Mouse (Mus musculus) CH12.LX (cell line): Measurements from ENCODE around the gene Atp8b5. TPM values are rescaled to one million over a fixed set of nuclear protein-coding genes. Genes with fewer than 3 reads are reported as not detected.

Experiments used
- DNase-seq: peaks from one replicate; pipeline ENCODE4 v3.0.0-alpha.2; 2013; ENCODE audit errors: extremely low read depth
- H3K27ac ChIP-seq: 2 replicates; pipeline ENCODE4 v1.5.1; 2012; ENCODE audit warnings: low read depth, mild to moderate bottlenecking, control low read depth, moderate library complexity; ENCODE audit not compliant: insufficient read depth
- H3K27me3 ChIP-seq: replicated peaks from 2 replicates; pipeline ENCODE3; 2012; ENCODE audit warnings: inconsistent platforms
- H3K36me3 ChIP-seq, 2 experiments: replicated peaks in 1 of 2; 2 replicates each; pipeline versions ENCODE3 to v1.6.1; 2012; ENCODE audit warnings: inconsistent platforms in 1 of 2, low read length in 1 of 2, mild to moderate bottlenecking in 1 of 2, mixed read lengths in 1 of 2, moderate library complexity in 1 of 2; ENCODE audit not compliant: control insufficient read depth in 1 of 2, insufficient read depth in 1 of 2
- H3K4me1 ChIP-seq, 2 experiments: 2 replicates each; pipeline ENCODE4 v1.6.1; 2012; ENCODE audit warnings: inconsistent platforms in 1 of 2, moderate library complexity in 1 of 2; ENCODE audit not compliant: insufficient read depth in 2 of 2, control insufficient read depth in 1 of 2
- H3K4me2 ChIP-seq: 2 replicates; pipeline ENCODE4 v1.6.1; 2012; ENCODE audit warnings: low read depth, mild to moderate bottlenecking, control low read depth; ENCODE audit not compliant: poor library complexity, insufficient read depth, severe bottlenecking
- H3K4me3 ChIP-seq, 3 experiments: fragments of 150-350 bp in 1 of 3; sonication (generic) in 1 of 3; replicated peaks in 1 of 3; 2 replicates each; pipeline versions ENCODE3 to v1.5.1; 2011 to 2012; ENCODE audit warnings: low read depth in 2 of 3, low read length in 2 of 3, mild to moderate bottlenecking in 2 of 3, moderate library complexity in 2 of 3, control low read depth in 1 of 3, improper control_type of control experiment in 1 of 3, inconsistent platforms in 1 of 3, mixed read lengths in 1 of 3; ENCODE audit not compliant: poor library complexity in 1 of 3
- H3K79me2 ChIP-seq: replicated peaks from 2 replicates; pipeline ENCODE4 v1.6.1; 2012; ENCODE audit warnings: mild to moderate bottlenecking, moderate library complexity; ENCODE audit not compliant: control insufficient read depth, poor library complexity, insufficient read depth, severe bottlenecking; ENCODE audit errors: extremely low read depth
- H3K9ac ChIP-seq: 2 replicates; pipeline ENCODE4 v1.6.1; 2012; ENCODE audit warnings: low read depth, mild to moderate bottlenecking, control low read depth, moderate library complexity; ENCODE audit not compliant: insufficient read depth
- H3K9me3 ChIP-seq: replicated peaks from 2 replicates; pipeline ENCODE3; 2012; ENCODE audit warnings: low read length, inconsistent platforms, mixed read lengths
- BHLHE40 ChIP-seq: IDR thresholded peaks from 2 replicates; pipeline ENCODE4 v1.6.1; 2011; ENCODE audit warnings: mild to moderate bottlenecking, low read depth, low read length, improper control_type of control experiment
- CHD1 ChIP-seq: IDR thresholded peaks from 2 replicates; pipeline ENCODE4 v1.6.1; 2012; ENCODE audit warnings: low read depth, low read length, improper control_type of control experiment, inconsistent platforms
- CTCF ChIP-seq, 2 experiments: IDR thresholded peaks in 1 of 2; conservative IDR thresholded peaks in 1 of 2; 2 replicates each; pipeline ENCODE4 v1.5.1; 2011 to 2012; ENCODE audit warnings: low read depth in 2 of 2, low read length in 2 of 2, improper control_type of control experiment in 1 of 2, inconsistent platforms in 1 of 2, mild to moderate bottlenecking in 1 of 2, moderate library complexity in 1 of 2
- E2F4 ChIP-seq: IDR thresholded peaks from 2 replicates; pipeline ENCODE4 v1.6.1; 2011; ENCODE audit warnings: low read depth, low read length, improper control_type of control experiment; ENCODE audit not compliant: insufficient replicate concordance
- ELF1 ChIP-seq: IDR thresholded peaks from 2 replicates; pipeline ENCODE4 v1.6.1; 2014; ENCODE audit warnings: low read depth, mild to moderate bottlenecking, inconsistent platforms, low read length, improper control_type of control experiment
- MEF2A ChIP-seq: IDR thresholded peaks from 2 replicates; pipeline ENCODE4 v1.6.1; 2014; ENCODE audit warnings: low read depth, mild to moderate bottlenecking, inconsistent platforms, low read length, improper control_type of control experiment, borderline replicate concordance
- MXI1 ChIP-seq: IDR thresholded peaks from 2 replicates; pipeline ENCODE4 v1.6.1; 2011; ENCODE audit warnings: mild to moderate bottlenecking, low read depth, low read length, improper control_type of control experiment
- MYC ChIP-seq: IDR thresholded peaks from 2 replicates; pipeline ENCODE4 v1.6.1; 2011; ENCODE audit warnings: low read depth, mild to moderate bottlenecking, improper control_type of control experiment, low read length
- POLR2A ChIP-seq: IDR thresholded peaks from 2 replicates; pipeline ENCODE4 v1.6.1; 2011; ENCODE audit warnings: low read depth, mild to moderate bottlenecking, improper control_type of control experiment, low read length
- SIN3A ChIP-seq: IDR thresholded peaks from 2 replicates; pipeline ENCODE4 v1.6.1; 2012; ENCODE audit warnings: low read length, improper control_type of control experiment, inconsistent platforms
- TCF12 ChIP-seq: IDR thresholded peaks from 2 replicates; pipeline ENCODE4 v1.6.1; 2014; ENCODE audit warnings: low read depth, mild to moderate bottlenecking, inconsistent platforms, low read length, improper control_type of control experiment
- UBTF ChIP-seq: IDR thresholded peaks from 2 replicates; pipeline ENCODE4 v1.6.1; 2012; ENCODE audit warnings: low read depth, mild to moderate bottlenecking, inconsistent platforms, low read length, improper control_type of control experiment, moderate library complexity
- USF1 ChIP-seq: IDR thresholded peaks from 2 replicates; pipeline ENCODE4 v1.6.1; 2014; ENCODE audit warnings: low read depth, mild to moderate bottlenecking, inconsistent platforms, low read length, improper control_type of control experiment
- ZC3H11A ChIP-seq: IDR thresholded peaks from 2 replicates; pipeline ENCODE4 v1.6.1; 2012; ENCODE audit warnings: low read depth, mild to moderate bottlenecking, inconsistent platforms, low read length, improper control_type of control experiment
- ZKSCAN1 ChIP-seq: IDR thresholded peaks from 2 replicates; pipeline ENCODE4 v1.6.1; 2012; ENCODE audit warnings: low read depth, inconsistent platforms, low read length, improper control_type of control experiment, borderline replicate concordance
- ZMIZ1 ChIP-seq: IDR thresholded peaks from 2 replicates; pipeline ENCODE4 v1.6.1; 2012; ENCODE audit warnings: low read depth, mild to moderate bottlenecking, inconsistent platforms, low read length, improper control_type of control experiment
- ZNF384 ChIP-seq: IDR thresholded peaks from 2 replicates; pipeline ENCODE4 v1.6.1; 2012; ENCODE audit warnings: low read depth, low read length, improper control_type of control experiment, inconsistent platforms
- dilution Hi-C: fragments of 300-500 bp; cut with MboI; formaldehyde crosslinking; loops from 2 replicates; pipeline ENCODE4 v1.14.3; 2020; ENCODE audit warnings: low sequenced_read_pairs; ENCODE audit not compliant: extremely low pct_unique_long_range_greater_than_20kb, extremely low pct_ligation_motif_present
- in situ Hi-C: fragments of 300-500 bp; cut with MboI; formaldehyde crosslinking; loops from 3 replicates; pipeline ENCODE4 v1.14.3; 2019; ENCODE audit warnings: low sequenced_read_pairs, low pct_ligation_motif_present, low pct_unique_long_range_greater_than_20kb, mixed read lengths
- polyA plus RNA-seq: library from polyadenylated mRNA; unstranded; fragments of >175 nt; gene quantifications from 2 replicates; pipeline ENCODE4 v1.2.1, GENCODE M21; 2012; ENCODE audit warnings: low read depth; ENCODE audit not compliant: insufficient read length
- total RNA-seq, 2 experiments: library from RNA; depleted of rRNA; stranded (reverse); fragments of 300-350 nt in 1 of 2; fragments of >200 nt in 1 of 2; gene quantifications; 2 replicates each; pipeline ENCODE4 v1.2.3; 2012 to 2014

Gene Atp8b5
- total and polyA plus RNA-seq, 3 experiments: 0.13 to 1.3 (median 0.54) TPM

GRCm38 (mm10) chr4:43336176-43336575 is 69.2 kb downstream of the Atp8b5 start:
- no peaks in the 10 kb centered on the region for H3K36me3 ChIP-seq

GRCm38 (mm10) chr4:43340096-43340804 is 73.3 kb downstream of the Atp8b5 start:
- TF ChIP-seq MEF2A (no peak), E2F4 (no peak), ZNF384 (no peak), MXI1 (no peak), BHLHE40 (no peak), USF1 (no peak), ELF1 (no peak), MYC (no peak)
- Histone ChIP-seq H3K4me1 (no peaks in the 10 kb centered on the region), H3K36me3 (no peaks in the 10 kb centered on the region), H3K79me2 (no peaks in the 10 kb centered on the region), H3K27me3 (no peaks in the 10 kb centered on the region), H3K9ac (no peak overlapping the region), H3K4me3 (no peak overlapping the region), H3K4me2 (no peak overlapping the region), H3K27ac (no peak overlapping the region), H3K9me3 (peaks cover 7% of the 10 kb centered on the region)
- no peak for DNase-seq
- in situ Hi-C loops: no loop called here
- dilution Hi-C loops: no loop called here

More at GRCm38 (mm10) chr4:43336176-43336575, 69.2 kb downstream of the Atp8b5 start:
- Histone ChIP-seq H3K9me3 (peaks cover 12% of the 10 kb centered on the region), H3K9ac (no peak overlapping the region), H3K27me3 (no peaks in the 10 kb centered on the region), H3K4me2 (no peak overlapping the region), H3K79me2 (no peaks in the 10 kb centered on the region), H3K4me1 (no peaks in the 10 kb centered on the region), H3K4me3 (no peak overlapping the region), H3K27ac (no peak overlapping the region)
- in situ Hi-C loops: no loop called here
- no peak for DNase-seq
- dilution Hi-C loops: no loop called here
- TF ChIP-seq ZMIZ1: no peak
- TF ChIP-seq UBTF: no peak
- TF ChIP-seq E2F4: no peak
- no peak for TF ChIP-seq MYC
- no peak for TF ChIP-seq SIN3A
- TF ChIP-seq ZKSCAN1: no peak
- no peak for TF ChIP-seq POLR2A
- no peak for TF ChIP-seq ZNF384
- TF ChIP-seq ZC3H11A: no peak
- TF ChIP-seq TCF12: no peak
- no peak for TF ChIP-seq CTCF (conservative IDR thresholded peaks at IDR 0.05 in 1 of 2, IDR thresholded peaks at IDR 0.05 in 1 of 2; ENCODE audit: low read depth in 2 of 2, low read length in 2 of 2)
- TF ChIP-seq CHD1: no peak
